Mouse (Mus musculus) sigmoid colon, adult 10 weeks (tissue): Measurements from ENCODE around the gene Pcgf2. TPM values are rescaled to one million over a fixed set of nuclear protein-coding genes. Genes with fewer than 3 reads are reported as not detected.

Source experiments
- polyA plus RNA-seq: library from polyadenylated mRNA; stranded (reverse); fragments of 350-450 nt; fragmentation: Illumina TruSeq; extraction: RNeasy Lipid Tissue Mini Kit (QIAGEN cat#74804); gene quantifications from one replicate; pipeline ENCODE4 v1.2.3, GENCODE M21; 2014; ENCODE audit warnings: low read depth, low replicate concordance

The Pcgf2 gene
- polyA plus RNA-seq = 6.7 TPM

DNA sequence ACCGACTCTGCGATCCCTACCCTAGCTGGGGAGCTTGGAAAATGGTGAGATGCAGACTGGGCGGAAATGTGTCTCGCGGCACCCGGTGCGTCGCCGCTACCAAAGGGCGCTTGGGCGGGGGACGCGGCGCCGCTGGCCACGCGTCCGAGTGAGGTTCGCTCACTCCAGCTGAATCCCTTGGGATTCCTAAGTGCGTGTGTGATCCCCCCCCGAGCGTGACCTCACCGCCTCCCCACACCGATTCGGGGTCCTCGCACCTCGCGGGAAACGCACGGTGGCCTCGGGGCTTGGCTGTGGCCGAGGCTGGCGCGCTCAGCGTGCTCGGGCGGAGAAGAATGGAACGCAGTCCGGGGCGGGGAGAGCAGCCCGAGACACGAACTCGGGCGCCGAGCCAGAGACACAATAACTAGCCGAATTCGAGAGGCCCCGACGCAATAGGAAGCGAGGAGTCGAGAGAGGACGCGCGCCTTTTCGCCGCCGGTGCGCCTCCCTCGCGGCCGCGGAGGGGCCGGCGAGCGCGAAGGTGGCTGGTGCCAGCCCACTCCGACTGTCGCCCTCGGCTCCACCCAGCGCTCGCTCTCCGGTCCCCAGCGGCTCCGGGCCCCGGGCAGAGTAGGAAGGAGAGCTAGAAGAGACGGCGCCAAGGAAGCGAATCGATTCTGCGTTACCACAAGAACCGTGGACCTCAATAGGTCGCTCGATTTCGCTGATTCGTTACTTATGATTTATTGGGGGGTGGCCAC, at the start of gene Pcgf2:
Pcgf2 (minus strand) TSS at position 495 of the 743 bp plus-strand sequence.

GRCm38 (mm10) chr11:97744063-97744717, 43.9 kb upstream of the Pcgf2 start, which contains the start of gene Pip4k2b:
Gene Pip4k2b (minus strand): TSS chr11:97744704.

GRCm38 (mm10) chr11:97703039-97703826, 2.9 kb upstream of the Pcgf2 start, which contains the start of gene Psmb3:
Gene Psmb3 (plus strand): TSS chr11:97703399.

GRCm38 (mm10) chr11:97685613-97686321, 14.5 kb downstream of the Pcgf2 start, which contains the start of gene Cisd3:
Gene Cisd3 (plus strand): TSS chr11:97685826.

DNA sequence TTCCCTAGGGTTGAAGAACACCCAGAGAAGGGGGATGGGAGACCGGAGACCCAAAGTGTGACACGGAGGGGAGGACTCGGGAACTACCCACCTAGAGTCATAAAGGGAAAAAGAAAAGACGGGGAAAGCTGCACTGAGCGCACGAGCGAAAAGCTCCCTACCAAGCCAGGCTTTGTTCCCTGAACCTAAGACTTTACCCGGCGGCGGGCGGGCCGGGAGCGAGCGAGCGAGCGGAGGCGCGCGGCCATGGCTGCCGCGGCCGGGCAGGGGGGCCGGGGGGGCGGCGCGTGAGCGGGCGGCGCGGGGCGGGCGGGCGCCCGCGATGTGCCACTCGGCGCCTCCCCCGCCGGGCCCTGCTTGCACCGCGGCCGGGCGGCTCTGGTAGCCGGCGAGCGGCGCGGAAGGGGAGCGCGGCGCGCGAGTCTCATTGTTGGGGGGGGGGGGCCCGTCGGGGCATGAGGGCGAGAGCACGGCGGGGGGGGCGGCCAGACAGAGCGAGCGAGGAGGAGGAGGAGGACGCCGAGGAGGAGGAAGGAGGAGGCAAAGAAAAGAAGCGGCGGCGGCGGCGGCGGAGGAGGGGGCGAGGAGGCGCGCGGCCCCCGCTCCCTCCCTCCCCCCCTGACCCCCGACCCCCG, 37.3 kb downstream of the Pcgf2 start, which contains the start of gene Mllt6:
Mllt6 (plus strand) TSS at position 522 of the 635 bp plus-strand sequence.

Other genes starting within 250 kb of the Pcgf2 start
- not detected for gene 4933428G20Rik, start 200.2 kb downstream of the Pcgf2 start, polyA plus RNA-seq
- 0.44 TPM for gene Srcin1, start 124.3 kb downstream of the Pcgf2 start, polyA plus RNA-seq
- gene Epop, start 70.8 kb downstream of the Pcgf2 start, polyA plus RNA-seq = not detected
- 6.1 TPM for gene Mllt6, start 37.1 kb downstream of the Pcgf2 start, polyA plus RNA-seq
- gene Cisd3, start 14.7 kb downstream of the Pcgf2 start, polyA plus RNA-seq = 24.5 TPM
- gene Psmb3, start 2.9 kb upstream of the Pcgf2 start, polyA plus RNA-seq = 11.0 TPM
- gene Pip4k2b, start 44.2 kb upstream of the Pcgf2 start, polyA plus RNA-seq = 5.3 TPM
- gene Cwc25, start 66.1 kb upstream of the Pcgf2 start, polyA plus RNA-seq = 16.8 TPM
- not detected for gene 1700001P01Rik, start 75.4 kb upstream of the Pcgf2 start, polyA plus RNA-seq
- gene Rpl23, start 81.9 kb upstream of the Pcgf2 start, polyA plus RNA-seq = 2,348 TPM
- gene Lasp1, start 98.5 kb upstream of the Pcgf2 start, polyA plus RNA-seq = 74.4 TPM
- 2.6 TPM for gene B230217C12Rik, start 140.3 kb upstream of the Pcgf2 start, polyA plus RNA-seq
- gene Fbxo47, start 183.7 kb upstream of the Pcgf2 start, polyA plus RNA-seq = 0.85 TPM